Mouse (Mus musculus) limb, embryonic 15.5 days (tissue): ENCODE results near the gene Mpp3. TPM values are rescaled to one million over a fixed set of nuclear protein-coding genes. Genes with fewer than 3 reads are reported as not detected.

Experiments used
- ATAC-seq: fragments of 200-750 bp; cut with Nextera tagmentation; 2 replicates; pipeline ENCODE4 v1.8.0; 2017; ENCODE audit warnings: low read depth, moderate TSS enrichment; ENCODE audit not compliant: insufficient number of reproducible peaks, low FRiP score, low TSS enrichment
- H3K27ac ChIP-seq: fragments of 300-500 bp; sonication (generic); 2 replicates; pipeline ENCODE4 v1.5.1; 2015; ENCODE audit warnings: moderate library complexity, mild to moderate bottlenecking, inconsistent platforms
- H3K27me3 ChIP-seq: fragments of 300-500 bp; sonication (generic); 2 replicates; pipeline ENCODE4 v1.6.1; 2015; ENCODE audit warnings: inconsistent platforms
- H3K36me3 ChIP-seq: fragments of 300-500 bp; sonication (generic); 2 replicates; pipeline ENCODE4 v1.6.1; 2015; ENCODE audit warnings: inconsistent platforms
- H3K4me1 ChIP-seq: fragments of 300-500 bp; sonication (generic); 2 replicates; pipeline ENCODE4 v1.6.1; 2015; ENCODE audit warnings: inconsistent platforms
- H3K4me2 ChIP-seq: fragments of 300-500 bp; sonication (generic); 2 replicates; pipeline ENCODE4 v1.6.1; 2015; ENCODE audit warnings: mild to moderate bottlenecking, inconsistent platforms
- H3K4me3 ChIP-seq: fragments of 300-500 bp; sonication (generic); 2 replicates; pipeline ENCODE4 v1.5.1; 2015; ENCODE audit warnings: mild to moderate bottlenecking, inconsistent platforms
- H3K9ac ChIP-seq: fragments of 300-500 bp; sonication (generic); 2 replicates; pipeline ENCODE4 v1.6.1; 2015; ENCODE audit warnings: inconsistent platforms
- H3K9me3 ChIP-seq: fragments of 300-500 bp; sonication (generic); 2 replicates; pipeline ENCODE4 v1.6.1; 2016; ENCODE audit warnings: inconsistent platforms
- WGBS: fragments of 180-500 bp; shearing (Covaris S2); methylation state at CpG from one replicate; pipeline ENCODE4 v1.1.7; 2015; 5-methylcytosine and 5-hydroxymethylcytosine counted together
- polyA plus RNA-seq: library from polyadenylated mRNA; unstranded; fragments of >200 nt; fragmentation: Nextera tagmentation; extraction: Ambion mirVana; gene quantifications from 2 replicates; pipeline ENCODE4 v1.2.1, GENCODE M21; 2015

Gene Mpp3
- polyA plus RNA-seq, 1 experiment from 2014 or later = 6.0 TPM

DNA sequence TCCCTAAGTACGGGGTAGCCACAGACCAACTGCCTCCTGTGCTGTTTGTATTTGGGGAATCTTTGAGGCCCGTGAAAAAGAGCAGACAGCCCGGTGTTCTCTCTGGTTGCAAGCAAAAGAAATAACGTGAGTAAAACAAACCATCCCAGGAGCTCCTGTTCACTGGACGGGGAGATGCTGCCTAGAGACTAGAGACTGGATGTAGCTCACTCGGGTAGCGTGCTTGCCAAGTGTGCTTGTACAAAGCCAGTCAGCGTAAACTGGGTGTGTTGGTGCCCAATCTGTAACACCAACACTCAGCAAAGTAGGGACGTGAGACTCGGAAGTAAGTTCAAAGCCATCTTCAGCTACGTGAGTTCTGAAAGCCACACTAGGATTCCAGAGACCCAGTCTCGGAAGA is 24.4 kb upstream of the Mpp3 start:
- WGBS = 79% methylated on average over 12 of the region's 12 CpGs
- no peaks in the 10 kb centered on the region for H3K27me3 ChIP-seq
- no peak for ATAC-seq
- 0 out of 2 replicates have a peak, but pooled peaks cover 6% of the 10 kb centered on the region for H3K4me1 ChIP-seq
- H3K9me3 ChIP-seq = no peaks in the 10 kb centered on the region
- H3K9ac ChIP-seq = no peak overlapping the region
- no peak overlapping the region for H3K4me2 ChIP-seq
- no peak overlapping the region for H3K27ac ChIP-seq
- no peaks in the 10 kb centered on the region for H3K36me3 ChIP-seq
- no peak overlapping the region for H3K4me3 ChIP-seq

DNA sequence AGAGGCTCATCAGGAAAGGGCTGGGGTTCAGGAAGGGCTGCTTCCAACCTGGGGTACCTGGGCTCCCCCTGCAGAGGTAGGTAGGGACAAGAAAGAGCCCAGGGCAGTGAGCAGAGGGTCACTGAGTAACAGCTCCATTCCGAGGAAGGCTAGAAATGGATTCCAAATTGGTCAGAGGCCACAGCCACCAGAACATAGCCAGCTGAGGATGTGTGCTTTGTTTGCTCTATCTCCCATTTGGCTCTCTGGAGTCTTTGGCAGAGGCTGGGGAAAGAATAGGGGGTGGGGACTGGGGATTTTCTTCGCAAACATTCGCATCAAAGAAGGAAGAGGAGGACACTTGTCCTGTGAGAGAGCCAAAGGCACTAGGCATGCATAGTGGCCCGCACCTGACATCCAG is 23.7 kb upstream of the Mpp3 start:
- Histone ChIP-seq H3K9ac (no peak overlapping the region), H3K4me1 (0 out of 2 replicates have a peak, but pooled peaks cover 4% of the 10 kb centered on the region), H3K27ac (0 out of 2 replicates have a peak overlapping the region, but pooled peaks have one; percentile 12), H3K4me2 (no peak overlapping the region), H3K9me3 (no peaks in the 10 kb centered on the region), H3K36me3 (no peaks in the 10 kb centered on the region), H3K27me3 (no peaks in the 10 kb centered on the region), H3K4me3 (no peak overlapping the region)
- WGBS = 61% methylated on average over 4 of the region's 4 CpGs
- ATAC-seq = no peak

GRCm38 (mm10) chr11:102051541-102051940 is 23.3 kb upstream of the Mpp3 start:
- Histone ChIP-seq H3K27me3 (no peaks in the 10 kb centered on the region), H3K36me3 (no peaks in the 10 kb centered on the region), H3K9ac (no peak overlapping the region), H3K4me3 (no peak overlapping the region), H3K27ac (no peak overlapping the region), H3K4me1 (0 out of 2 replicates have a peak, but pooled peaks cover 4% of the 10 kb centered on the region), H3K4me2 (no peak overlapping the region), H3K9me3 (no peaks in the 10 kb centered on the region)
- ATAC-seq = no peak
- 74% methylated on average over 4 of the region's 4 CpGs for WGBS

- Histone ChIP-seq H3K4me1 (0 out of 2 replicates have a peak, but pooled peaks cover 4% of the 10 kb centered on the region), H3K4me2 (no peak overlapping the region), H3K27me3 (no peaks in the 10 kb centered on the region), H3K27ac (no peak overlapping the region), H3K9me3 (no peaks in the 10 kb centered on the region), H3K4me3 (no peak overlapping the region), H3K36me3 (no peaks in the 10 kb centered on the region), H3K9ac (no peak overlapping the region)
- no peak for ATAC-seq
- WGBS = 56% methylated on average over 14 of the region's 14 CpGs
Observed at GRCm38 (mm10) chr11:102049875-102050482, 21.7 kb upstream of the Mpp3 start.

DNA sequence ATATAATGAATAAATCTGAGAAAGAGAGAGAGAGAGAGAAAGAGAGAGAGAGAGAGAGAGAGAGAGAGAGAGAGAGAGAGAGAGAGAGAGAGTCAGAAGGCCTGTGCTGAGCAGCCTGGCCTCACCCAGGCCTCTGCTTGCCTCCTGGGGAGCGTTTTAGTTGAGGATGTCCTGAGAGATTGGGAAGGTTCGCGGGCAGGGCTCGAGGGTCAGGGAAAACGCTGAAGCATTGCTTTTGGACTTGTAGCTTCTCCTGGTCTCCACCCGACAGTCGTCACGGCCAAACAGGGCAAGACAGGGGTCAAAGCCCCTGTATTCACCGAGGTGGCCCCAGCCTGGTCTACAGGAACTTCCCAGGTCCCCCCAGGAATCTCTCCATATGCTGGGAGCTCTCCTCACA is 18.3 kb upstream of the Mpp3 start:
- Histone ChIP-seq H3K27me3 (no peaks in the 10 kb centered on the region), H3K4me1 (no peaks in the 10 kb centered on the region), H3K4me2 (no peak overlapping the region), H3K9ac (no peak overlapping the region), H3K36me3 (no peaks in the 10 kb centered on the region), H3K4me3 (no peak overlapping the region), H3K9me3 (no peaks in the 10 kb centered on the region), H3K27ac (no peak overlapping the region)
- WGBS = 87% methylated on average over 9 of the region's 9 CpGs
- no peak for ATAC-seq

GRCm38 (mm10) chr11:102044691-102045212 is 16.5 kb upstream of the Mpp3 start:
- no peak overlapping the region for H3K4me2 ChIP-seq
- no peak for ATAC-seq
- 75% methylated on average over 7 of the region's 7 CpGs for WGBS
- no peak overlapping the region for H3K9ac ChIP-seq
- no peak overlapping the region for H3K4me3 ChIP-seq
- no peak overlapping the region for H3K27ac ChIP-seq
- H3K27me3 ChIP-seq = no peaks in the 10 kb centered on the region
- no peaks in the 10 kb centered on the region for H3K36me3 ChIP-seq
- no peaks in the 10 kb centered on the region for H3K9me3 ChIP-seq
- H3K4me1 ChIP-seq = 0 out of 2 replicates have a peak, but pooled peaks cover 2% of the 10 kb centered on the region

DNA sequence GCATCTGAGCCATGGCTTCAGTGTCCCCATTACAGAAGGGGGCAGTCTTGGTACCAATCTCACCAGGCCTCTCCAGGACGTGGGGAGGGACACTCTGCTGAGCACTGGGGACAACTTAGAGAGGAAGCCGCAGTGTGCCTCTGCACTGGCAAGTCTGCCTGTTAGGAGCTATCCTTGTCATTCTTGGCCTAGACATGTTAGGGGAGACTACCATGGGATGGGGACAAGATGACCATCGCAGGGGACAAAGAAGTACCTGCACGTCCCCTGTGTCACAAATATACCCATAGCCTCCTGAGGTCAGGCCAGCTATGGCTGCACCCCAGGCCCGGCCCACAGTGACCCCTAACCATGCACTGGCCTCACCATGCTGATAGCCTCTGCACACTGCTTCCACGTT is 15.1 kb upstream of the Mpp3 start:
- WGBS = 86% methylated on average over 6 of the region's 6 CpGs
- Histone ChIP-seq H3K27ac (no peak overlapping the region), H3K9me3 (no peaks in the 10 kb centered on the region), H3K36me3 (no peaks in the 10 kb centered on the region), H3K9ac (no peak overlapping the region), H3K27me3 (no peaks in the 10 kb centered on the region), H3K4me1 (0 out of 2 replicates have a peak, but pooled peaks cover 2% of the 10 kb centered on the region), H3K4me3 (no peak overlapping the region), H3K4me2 (no peak overlapping the region)
- ATAC-seq = no peak

DNA sequence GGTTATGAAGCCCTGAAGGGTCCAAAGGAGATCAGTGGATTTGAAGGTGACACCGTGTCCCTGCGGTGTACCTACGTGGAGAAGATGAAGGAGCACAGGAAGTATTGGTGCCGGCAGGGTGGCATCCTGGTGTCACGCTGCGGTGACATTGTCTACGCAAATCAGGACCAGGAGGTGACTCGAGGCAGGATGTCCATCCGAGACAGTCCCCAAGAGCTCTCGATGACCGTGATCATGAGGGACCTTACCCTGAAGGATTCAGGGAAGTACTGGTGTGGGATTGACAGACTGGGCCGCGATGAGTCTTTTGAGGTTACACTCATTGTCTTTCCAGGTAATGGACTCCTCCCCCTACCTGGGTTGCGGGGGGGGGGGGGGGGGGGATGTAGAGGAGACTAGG is 14.7 kb upstream of the Mpp3 start:
- Histone ChIP-seq H3K4me1 (0 out of 2 replicates have a peak, but pooled peaks cover 2% of the 10 kb centered on the region), H3K4me2 (no peak overlapping the region), H3K36me3 (no peaks in the 10 kb centered on the region), H3K9me3 (no peaks in the 10 kb centered on the region), H3K4me3 (no peak overlapping the region), H3K27me3 (no peaks in the 10 kb centered on the region), H3K27ac (no peak overlapping the region), H3K9ac (no peak overlapping the region)
- WGBS = 87% methylated on average over 13 of the region's 14 CpGs
- ATAC-seq = no peak

- H3K4me1 ChIP-seq = 0 out of 2 replicates have a peak, but pooled peaks cover 2% of the 10 kb centered on the region
- no peak within 1 kb of the TSS for H3K9ac ChIP-seq
- 57% methylated on average over 5 of the region's 5 CpGs for WGBS
- H3K4me3 ChIP-seq = no peak within 1 kb of the TSS
- no peak within 1 kb of the TSS for H3K27ac ChIP-seq
- no peaks in the 10 kb centered on the region for H3K9me3 ChIP-seq
- no peak for ATAC-seq
- no peak within 1 kb of the TSS for H3K4me2 ChIP-seq
- H3K36me3 ChIP-seq = no peaks in the 10 kb centered on the region
- no peaks in the 10 kb centered on the region for H3K27me3 ChIP-seq
Observed at GRCm38 (mm10) chr11:102041350-102041949, 13.2 kb upstream of the Mpp3 start, which contains the start of gene Cd300lg. TSS of gene Cd300lg (plus strand) at chr11:102041509.

DNA sequence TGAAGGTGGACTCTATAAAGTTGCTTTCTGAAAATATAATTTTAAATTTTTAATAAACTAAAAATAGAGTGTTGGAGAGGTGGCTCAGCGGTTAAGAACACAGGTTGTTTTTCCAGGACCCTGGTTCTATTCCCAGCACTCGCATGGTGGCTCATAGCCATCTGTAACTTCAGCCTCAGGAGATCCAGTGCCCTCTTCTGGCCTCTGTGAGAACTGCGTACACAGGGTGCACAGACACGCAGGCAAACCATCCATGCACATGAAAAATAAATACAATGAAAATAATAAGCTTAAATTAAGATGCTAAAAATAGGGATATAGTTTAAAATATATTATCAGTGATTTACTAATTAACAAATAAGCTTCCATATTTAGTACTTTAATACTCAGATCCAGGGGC is 12.4 kb upstream of the Mpp3 start:
- Histone ChIP-seq H3K27ac (no peak overlapping the region), H3K9me3 (no peaks in the 10 kb centered on the region), H3K9ac (no peak overlapping the region), H3K4me2 (no peak overlapping the region), H3K36me3 (no peaks in the 10 kb centered on the region), H3K4me3 (no peak overlapping the region), H3K4me1 (0 out of 2 replicates have a peak, but pooled peaks cover 2% of the 10 kb centered on the region), H3K27me3 (no peaks in the 10 kb centered on the region)
- 80% methylated on average over 4 of the region's 4 CpGs for WGBS
- ATAC-seq = no peak

GRCm38 (mm10) chr11:102040138-102040524 is 11.9 kb upstream of the Mpp3 start:
- Histone ChIP-seq H3K36me3 (no peaks in the 10 kb centered on the region), H3K9ac (no peak overlapping the region), H3K4me2 (0 out of 2 replicates have a peak overlapping the region, but pooled peaks have one; percentile 24), H3K4me3 (no peak overlapping the region; the same call in 1 of the 2 replicates), H3K4me1 (0 out of 2 replicates have a peak, but pooled peaks cover 2% of the 10 kb centered on the region), H3K27ac (no peak overlapping the region), H3K9me3 (no peaks in the 10 kb centered on the region), H3K27me3 (no peaks in the 10 kb centered on the region)
- ATAC-seq = no peak; the same call in 1 of the 2 replicates
- 1% methylated on average over 9 of the region's 9 CpGs for WGBS

DNA sequence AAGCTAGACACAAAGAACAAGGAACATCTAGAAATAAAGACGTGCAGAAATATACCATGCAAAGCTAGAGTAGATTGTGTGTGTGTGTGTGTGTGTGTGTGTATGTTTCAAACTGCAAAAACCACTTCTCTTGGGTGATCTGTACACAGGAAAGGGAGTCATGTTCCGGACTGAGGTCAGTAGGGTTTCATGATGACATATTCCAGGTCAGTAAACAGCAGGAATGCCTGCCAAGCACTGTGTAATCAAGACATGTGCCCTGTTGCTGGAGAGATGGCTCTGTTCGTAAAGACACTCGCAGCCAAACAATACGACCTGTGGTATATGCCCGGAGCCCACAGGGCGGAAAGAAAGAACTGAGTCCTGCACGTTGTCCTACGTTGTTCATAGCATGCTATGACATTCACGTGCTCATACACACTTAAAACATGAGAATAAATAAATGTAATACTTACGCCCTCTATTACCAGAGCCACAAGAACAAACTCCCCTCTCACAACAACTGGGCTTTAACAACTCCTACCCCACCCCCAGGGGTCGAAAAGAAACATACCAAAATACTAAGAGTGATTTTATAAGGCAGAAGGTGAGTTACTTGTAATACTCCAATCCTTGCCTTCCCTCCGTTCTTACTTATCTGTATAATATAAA is 11.4 kb upstream of the Mpp3 start:
- no peak overlapping the region for H3K9ac ChIP-seq
- no peak overlapping the region for H3K27ac ChIP-seq
- 0 out of 2 replicates have a peak, but pooled peaks cover 2% of the 10 kb centered on the region for H3K4me1 ChIP-seq
- ATAC-seq = no peak
- H3K36me3 ChIP-seq = no peaks in the 10 kb centered on the region
- H3K4me2 ChIP-seq = no peak overlapping the region
- 71% methylated on average over 13 of the region's 13 CpGs for WGBS
- no peaks in the 10 kb centered on the region for H3K27me3 ChIP-seq
- H3K9me3 ChIP-seq = no peaks in the 10 kb centered on the region
- no peak overlapping the region for H3K4me3 ChIP-seq
